Mouse (Mus musculus): ENCODE measurements around the gene Tent4a.

DNA sequence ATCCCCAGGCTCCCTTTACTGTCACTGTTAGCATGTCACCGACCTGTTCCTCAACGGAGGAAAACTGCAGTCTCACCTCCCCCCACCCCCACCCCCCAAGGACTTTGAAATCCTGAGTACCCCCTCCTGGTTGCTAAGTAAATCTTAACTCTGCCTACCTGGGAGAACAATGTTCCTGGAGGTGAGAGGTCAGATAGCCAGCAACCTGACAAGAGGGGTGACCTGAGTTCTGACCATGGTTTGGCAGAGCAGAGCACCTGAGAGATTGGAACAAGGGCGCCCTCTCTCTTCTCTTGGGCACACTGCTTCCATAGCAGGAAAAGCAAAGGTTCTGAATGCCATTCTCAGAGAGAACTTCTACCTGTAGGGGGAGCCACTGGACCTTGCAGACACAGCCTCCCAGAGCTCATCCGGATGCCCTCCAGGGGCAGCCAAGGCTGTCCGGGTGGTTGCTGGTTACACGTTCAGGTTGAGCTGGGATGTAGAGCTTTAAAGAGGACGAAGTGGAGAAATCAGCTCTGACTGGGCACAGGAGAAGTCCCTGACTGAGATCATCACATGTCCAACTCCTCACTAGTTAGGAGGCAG is 41.4 kb downstream of the Tent4a start:
- peak; percentile 76; the same call in 1 of the 2 replicates for TF ChIP-seq CTCF (IDR thresholded peaks at IDR 0.05; ENCODE audit: extremely low read depth, insufficient read length, insufficient replicate concordance, low read depth, low read length)
- TF ChIP-seq POLR2A (IDR thresholded peaks at IDR 0.05; ENCODE audit: low read depth, low read length): no peak; the same call in 1 of the 2 replicates
